Mouse (Mus musculus) v-Abl transformed pro-B cells (cell line): ENCODE data around the gene Rab11fip4.

ENCODE experiments used
- in situ Hi-C, 2 experiments: fragments of 400-800 bp; cut with MboI; formaldehyde crosslinking; loops; one replicate each; pipeline ENCODE4 v1.15.1; 2025; ENCODE audit not compliant: unreplicated experiment in 2 of 2

Rab11fip4 gene

DNA sequence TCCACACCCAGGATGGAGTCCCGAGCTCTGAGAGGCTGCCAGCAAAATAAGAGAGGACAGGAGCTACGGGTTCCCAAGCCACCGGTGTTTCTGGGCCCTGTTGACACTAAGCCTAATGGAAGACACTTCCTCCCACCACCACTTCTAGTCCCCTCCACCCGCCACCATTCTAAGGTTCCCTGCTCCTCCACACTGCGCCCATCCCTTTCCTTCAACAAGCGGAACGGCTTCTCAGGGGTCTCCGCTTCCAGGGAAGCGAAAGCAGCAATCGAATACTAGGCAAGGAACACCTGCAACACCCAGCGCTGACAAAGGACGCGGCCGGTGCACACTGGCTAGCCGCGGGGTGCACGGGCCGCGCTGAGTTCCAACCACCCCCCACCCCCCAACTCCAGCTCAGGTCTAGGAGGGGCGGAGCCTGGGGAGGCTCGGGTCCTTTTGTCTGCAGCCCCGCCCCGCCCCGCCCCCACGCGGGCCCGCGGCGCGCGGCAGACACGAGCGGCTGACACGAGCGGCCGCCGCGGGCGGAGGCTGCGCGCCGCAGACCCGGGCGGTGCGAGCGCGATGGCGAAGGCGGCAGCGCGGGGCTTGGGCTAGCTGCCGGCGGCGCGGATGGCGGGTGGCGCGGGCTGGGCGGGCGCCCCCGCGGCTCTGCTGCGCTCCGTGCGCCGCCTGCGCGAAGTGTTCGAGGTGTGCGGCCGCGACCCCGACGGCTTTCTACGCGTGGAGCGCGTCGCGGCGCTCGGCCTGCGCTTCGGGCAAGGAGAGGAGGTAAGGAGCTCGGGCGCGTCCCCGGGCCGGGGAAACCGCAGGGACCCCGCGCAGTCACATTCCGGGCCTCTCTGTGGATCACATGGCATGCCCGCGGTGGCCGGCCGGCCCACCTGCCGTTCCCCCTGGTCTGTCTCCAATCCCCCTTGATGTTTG, at the start of gene Rab11fip4:
Gene Rab11fip4 (plus strand): TSS at position 549 of the 927 bp plus-strand sequence.
- in situ Hi-C loops, result loop anchor here in 1 of 2 experiments (25.0 kb wide), 1 partner anchor 754 kb away; the partner anchor contains the start of gene Lyrm9

DNA sequence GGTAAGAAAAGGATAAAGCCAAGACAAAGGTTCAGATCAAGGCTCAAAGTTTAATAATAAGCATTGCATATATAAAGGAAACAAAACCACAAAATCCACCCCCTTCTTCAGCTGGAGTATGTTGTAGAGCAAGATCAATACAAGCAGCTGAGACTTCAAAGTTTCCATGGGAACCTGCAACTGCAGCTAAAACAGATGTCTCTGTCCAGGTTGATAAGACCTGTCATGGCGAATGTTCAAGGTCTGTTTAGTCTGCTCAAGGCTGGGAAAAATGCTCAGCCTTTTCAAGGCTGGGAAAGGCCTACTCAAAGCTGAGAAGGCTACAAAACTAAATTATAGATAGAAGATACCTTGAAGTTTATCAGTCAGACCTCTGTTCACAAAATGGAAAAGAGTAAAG, 38.4 kb upstream of the Rab11fip4 start:
- in situ Hi-C loops, result loop anchor here in 1 of 2 experiments (5.0 kb wide), 1 partner anchor 55 kb away; no protein-coding TSS in a partner anchor

GRCm38 (mm10) chr11:79560536-79560935, 30.5 kb upstream of the Rab11fip4 start:
- in situ Hi-C loops, result no loop called here

- in situ Hi-C loops, result no loop called here
Measured at GRCm38 (mm10) chr11:79563493-79563892, 27.5 kb upstream of the Rab11fip4 start.

DNA sequence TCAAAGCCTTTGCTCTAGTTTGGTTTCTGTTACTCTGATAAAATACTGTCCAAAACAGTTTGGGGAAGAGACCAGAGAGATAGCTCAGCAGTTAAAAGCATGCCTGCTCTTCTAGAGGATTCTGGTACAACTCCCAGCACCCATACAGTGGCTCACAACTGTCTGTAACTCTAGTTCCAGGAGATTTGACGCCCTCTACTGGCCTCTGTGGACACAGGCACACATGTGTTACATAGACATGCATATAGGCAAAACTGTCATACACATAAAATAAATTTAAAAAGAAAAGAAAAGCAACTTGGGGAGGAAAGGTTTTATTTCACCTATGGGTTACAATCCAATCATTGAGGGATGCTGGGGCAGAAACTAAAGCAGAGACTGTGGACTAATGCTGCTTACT, 24.1 kb upstream of the Rab11fip4 start:
- in situ Hi-C loops, result no loop called here

GRCm38 (mm10) chr11:79568197-79568911, 22.7 kb upstream of the Rab11fip4 start:
- in situ Hi-C loops, result no loop called here

- in situ Hi-C loops, result loop anchor here (10.0 kb wide), 2 partner anchors 86 to 726 kb away; no protein-coding TSS in a partner anchor
Measured at GRCm38 (mm10) chr11:79570319-79570718, 20.7 kb upstream of the Rab11fip4 start.

- in situ Hi-C loops, result loop anchor here (10.0 kb wide), 2 partner anchors 89 to 729 kb away; no protein-coding TSS in a partner anchor
Measured at GRCm38 (mm10) chr11:79573836-79574235, 17.2 kb upstream of the Rab11fip4 start.

DNA sequence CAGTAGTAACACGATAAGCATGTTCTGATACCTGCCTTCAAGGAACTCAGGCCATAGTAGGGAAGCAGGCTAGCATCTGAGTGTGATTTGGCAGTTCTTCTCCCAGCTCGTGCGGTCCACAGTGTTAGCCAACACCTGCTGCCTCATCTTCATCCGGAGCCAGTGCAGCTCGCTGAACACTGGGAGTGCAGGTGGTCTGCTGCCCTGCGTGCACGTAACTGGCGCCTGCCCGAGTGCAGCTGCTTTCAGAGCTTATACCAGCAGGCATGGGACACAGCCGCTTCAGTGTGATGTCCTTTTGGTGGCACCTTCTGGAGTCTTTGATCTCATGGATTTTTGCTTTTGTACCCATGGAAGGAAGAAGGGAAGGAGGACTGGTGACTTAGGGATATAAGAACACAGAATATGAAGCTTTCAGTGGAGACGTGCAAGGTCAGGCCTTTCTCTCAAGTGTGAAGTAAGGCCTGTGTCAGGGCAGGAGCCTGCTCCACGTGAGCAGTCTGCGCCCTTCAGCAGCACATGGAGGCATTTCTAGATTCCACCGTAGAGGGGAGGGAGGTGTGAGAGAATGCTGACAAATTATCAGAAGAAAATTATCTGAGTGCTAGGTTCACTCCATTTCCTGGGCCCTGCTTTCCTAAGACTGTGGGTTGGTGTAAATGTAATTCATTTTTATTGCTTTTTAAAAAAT, 15.5 kb upstream of the Rab11fip4 start:
- in situ Hi-C loops, result loop anchor here (5.0 to 25.0 kb wide), 8 partner anchors 91 to 738 kb away; partner anchors contain the start of genes Gm9964 (in 1 of the 2) and Lyrm9 (in 1 of the 2)

DNA sequence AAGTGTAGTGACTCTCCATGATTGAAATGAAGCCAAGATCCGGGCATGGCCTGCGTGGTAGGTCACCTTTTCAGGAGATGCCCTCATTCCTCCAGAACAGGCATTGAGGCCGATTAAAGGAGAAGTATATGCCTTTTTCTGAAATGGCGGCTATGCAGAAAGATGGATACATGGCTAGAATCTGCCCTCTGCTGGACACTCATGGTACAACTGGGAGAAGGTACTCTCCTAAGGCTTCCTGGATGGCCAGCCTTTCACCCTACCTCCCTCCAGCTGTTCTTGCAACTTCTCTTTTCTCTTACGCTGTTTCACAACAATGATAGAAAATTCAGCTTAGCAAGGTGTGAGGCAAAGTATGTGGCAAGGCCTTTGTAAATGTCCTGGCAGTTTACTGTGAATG, 13.3 kb upstream of the Rab11fip4 start:
- in situ Hi-C loops, result loop anchor here (5.0 to 25.0 kb wide), 8 partner anchors 93 to 740 kb away; partner anchors contain the start of genes Gm9964 (in 1 of the 2) and Lyrm9 (in 1 of the 2)

DNA sequence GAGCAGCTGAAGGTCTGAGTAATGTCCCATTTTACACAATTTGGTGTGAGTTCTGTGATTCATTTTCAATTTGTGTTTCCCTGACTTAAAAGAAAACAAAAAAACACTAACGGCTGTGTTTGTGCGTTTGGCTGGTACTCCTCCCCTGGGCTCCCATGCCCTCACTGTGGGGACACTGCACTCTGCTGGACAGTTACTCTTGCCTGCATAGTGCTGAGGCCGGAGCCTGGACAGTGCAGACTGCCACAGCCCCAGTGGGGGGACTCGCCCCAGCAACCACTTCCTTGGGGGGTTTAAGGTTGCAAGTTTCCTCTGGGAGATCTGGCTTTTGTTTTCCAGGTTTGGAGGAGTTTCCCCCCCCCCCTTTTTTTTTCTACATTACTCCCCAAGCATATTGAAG, 10.4 kb upstream of the Rab11fip4 start:
- in situ Hi-C loops, result loop anchor here (5.0 to 25.0 kb wide), 4 partner anchors 107 to 743 kb away; partner anchors contain the start of gene Lyrm9 (in 1 of the 2)

DNA sequence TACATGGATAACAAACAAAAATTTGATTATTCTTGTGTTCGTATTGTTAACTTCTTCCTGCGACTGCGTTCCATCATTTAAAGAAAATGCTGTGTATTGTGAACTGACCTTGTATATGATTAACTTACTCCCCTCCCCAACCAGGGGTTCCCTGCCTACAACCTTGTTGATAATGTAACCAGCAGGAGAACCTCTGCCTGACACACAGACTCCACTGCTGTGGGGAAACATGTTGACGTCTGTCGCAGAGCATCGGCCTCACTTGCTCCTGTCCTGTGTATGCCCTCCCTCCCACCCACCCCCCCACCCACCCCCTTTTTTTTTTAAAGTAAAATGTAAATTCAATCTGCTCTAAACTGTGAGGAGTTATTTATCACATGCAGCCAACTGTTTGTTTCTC, 9.8 kb upstream of the Rab11fip4 start:
- in situ Hi-C loops, result loop anchor here (5.0 to 25.0 kb wide), 4 partner anchors 106 to 744 kb away; partner anchors contain the start of gene Lyrm9 (in 1 of the 2)

- in situ Hi-C loops, result loop anchor here (5.0 to 25.0 kb wide), 4 partner anchors 103 to 747 kb away; partner anchors contain the start of gene Lyrm9 (in 1 of the 2)
Measured at GRCm38 (mm10) chr11:79584191-79584590, 6.8 kb upstream of the Rab11fip4 start.

GRCm38 (mm10) chr11:79589317-79590075, 1.5 kb upstream of the Rab11fip4 start:
- in situ Hi-C loops, result loop anchor here in 1 of 2 experiments (10.0 to 25.0 kb wide), 2 partner anchors 325 to 752 kb away; partner anchors contain the start of gene Lyrm9

DNA sequence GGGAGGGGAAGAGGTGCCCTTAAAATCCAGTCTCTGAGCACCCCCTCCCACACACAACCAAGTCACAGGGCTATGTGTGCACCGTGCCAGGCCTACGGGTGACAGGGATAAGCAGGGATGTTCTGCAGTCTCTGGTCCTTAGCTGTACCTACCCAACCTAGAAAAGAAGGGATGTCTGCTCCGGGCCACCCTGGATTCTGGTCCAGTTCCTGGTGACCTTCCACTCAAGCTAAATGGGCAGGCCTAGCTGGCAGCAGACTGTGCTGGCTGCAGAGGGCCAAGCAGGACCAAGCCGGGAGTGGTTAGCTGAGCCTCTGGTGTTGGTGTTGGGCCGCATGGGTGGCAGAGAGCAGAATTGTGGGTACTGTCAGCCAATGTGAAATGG, 571 bp downstream of the Rab11fip4 start:
- in situ Hi-C loops, result loop anchor here in 1 of 2 experiments (25.0 kb wide), 1 partner anchor 754 kb away; the partner anchor contains the start of gene Lyrm9

- in situ Hi-C loops, result loop anchor here in 1 of 2 experiments (25.0 kb wide), 1 partner anchor 756 kb away; the partner anchor contains the start of gene Lyrm9
Measured at GRCm38 (mm10) chr11:79593495-79593894, 2.5 kb downstream of the Rab11fip4 start.

GRCm38 (mm10) chr11:79610454-79610853, 19.4 kb downstream of the Rab11fip4 start:
- in situ Hi-C loops, result loop anchor here in 1 of 2 experiments (25.0 kb wide), 1 partner anchor 2002 kb away; no protein-coding TSS in a partner anchor

DNA sequence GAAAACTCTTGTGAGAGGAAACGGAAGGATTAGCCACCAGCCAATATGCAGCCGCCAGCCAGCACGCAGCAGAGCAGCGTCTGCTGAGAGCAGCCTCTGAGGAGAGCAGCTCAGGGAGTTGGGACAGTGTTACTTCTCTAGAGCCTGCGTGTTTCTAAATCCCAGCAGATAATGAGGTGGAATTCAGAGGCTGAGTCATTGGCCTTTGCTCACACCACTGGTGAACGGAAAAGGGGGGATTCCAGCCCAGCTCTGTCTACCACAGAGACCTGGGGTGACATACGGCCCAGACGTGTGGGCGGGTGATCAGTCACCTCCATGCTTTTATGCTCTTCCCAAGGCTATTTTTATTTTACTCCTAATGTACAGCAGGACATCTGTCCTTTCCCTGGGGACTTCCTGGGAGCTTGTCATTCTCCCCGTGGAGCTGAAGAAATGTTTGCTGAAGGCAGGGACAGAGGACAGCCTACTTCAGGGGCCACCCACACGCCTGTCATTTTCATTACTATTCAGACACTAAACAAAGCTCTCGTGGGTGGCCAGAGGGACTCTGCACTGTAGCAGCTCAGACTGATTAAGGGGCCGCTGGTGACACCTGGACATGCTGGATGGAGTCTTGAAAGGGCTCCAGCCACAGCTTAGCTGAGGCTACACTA, 20.1 kb downstream of the Rab11fip4 start:
- in situ Hi-C loops, result loop anchor here in 1 of 2 experiments (25.0 kb wide), 1 partner anchor 2001 kb away; no protein-coding TSS in a partner anchor
